Mouse (Mus musculus): Measurements from ENCODE around the gene Gm266. TPM values are rescaled to one million over a fixed set of nuclear protein-coding genes. Genes with fewer than 3 reads are reported as not detected.

The Gm266 gene
- polyA plus RNA-seq, 1 experiment from 2014 or later = 1.7 TPM

DNA sequence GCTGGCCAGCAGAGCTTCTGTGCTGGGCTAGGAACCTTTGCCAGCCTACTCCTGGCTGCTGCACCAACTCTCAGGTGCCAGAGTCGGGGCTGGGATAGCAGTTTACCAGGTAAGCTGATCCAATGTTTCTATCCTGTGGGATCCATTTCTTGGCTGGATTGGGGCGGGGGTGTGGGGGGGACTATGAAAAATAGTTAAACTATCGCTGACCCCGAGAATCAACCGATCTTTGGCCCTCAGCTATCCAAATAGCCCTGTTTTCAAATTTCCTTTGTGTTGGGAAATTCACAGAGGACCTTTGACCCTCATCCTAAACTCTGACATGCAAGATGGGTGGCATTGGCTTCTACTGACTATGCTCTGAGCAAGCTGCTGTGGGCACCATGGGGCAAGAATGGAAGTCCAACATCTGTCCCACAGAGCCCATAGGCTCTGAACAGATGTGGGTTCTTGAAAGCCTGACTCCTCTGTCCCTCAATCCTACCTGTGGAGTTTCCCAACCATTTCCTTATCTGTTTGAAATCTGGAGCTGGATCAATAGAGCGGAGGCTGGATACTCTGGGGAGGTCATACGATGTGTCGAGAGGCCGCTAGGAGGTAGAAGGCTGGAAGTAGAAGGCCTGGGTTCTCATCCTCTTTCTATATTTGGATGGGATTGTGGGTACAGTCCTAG, 44.8 kb downstream of the Gm266 start:
- Histone ChIP-seq H3K4me1 (replicated peaks) (peaks cover 18% of the 10 kb centered on the region), H3K4me2 (no peak overlapping the region), H3K9me3 (no peaks in the 10 kb centered on the region), H3K4me3 (no peak overlapping the region), H3K27me3 (peaks cover 83% of the 10 kb centered on the region), H3K27ac (no peak overlapping the region), H3K9ac (no peak overlapping the region), H3K36me3 (no peaks in the 10 kb centered on the region)
- WGBS = 92% methylated on average over 9 of the region's 9 CpGs
- no peak for ATAC-seq (ENCODE audit: low FRiP score)

DNA sequence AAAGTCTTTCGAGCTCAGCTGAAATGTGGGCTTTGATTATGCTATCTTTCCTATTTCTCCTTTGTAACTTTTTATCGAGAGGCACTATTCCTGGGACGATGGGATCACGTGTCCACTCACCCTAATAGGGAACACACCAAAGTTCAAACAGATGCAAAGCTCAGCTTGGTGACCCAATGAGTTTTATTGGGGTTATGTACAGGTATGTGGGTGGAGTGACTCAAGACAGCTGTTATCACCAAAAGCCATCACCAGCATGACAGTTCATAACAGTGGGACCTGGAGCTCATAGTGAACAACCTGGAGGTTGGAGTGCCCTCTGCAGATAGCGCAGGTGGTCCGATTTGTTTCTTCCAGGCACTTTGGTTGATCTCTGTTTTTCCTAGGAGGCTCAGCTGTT, 46.8 kb downstream of the Gm266 start:
- 85% methylated on average over 6 of the region's 6 CpGs for WGBS
- ATAC-seq (ENCODE audit: low FRiP score) = no peak
- Histone ChIP-seq H3K27me3 (peaks cover 69% of the 10 kb centered on the region), H3K4me2 (no peak overlapping the region), H3K36me3 (no peaks in the 10 kb centered on the region), H3K9ac (no peak overlapping the region), H3K9me3 (no peaks in the 10 kb centered on the region), H3K27ac (no peak overlapping the region), H3K4me1 (replicated peaks) (peaks cover 26% of the 10 kb centered on the region), H3K4me3 (no peak overlapping the region)

DNA sequence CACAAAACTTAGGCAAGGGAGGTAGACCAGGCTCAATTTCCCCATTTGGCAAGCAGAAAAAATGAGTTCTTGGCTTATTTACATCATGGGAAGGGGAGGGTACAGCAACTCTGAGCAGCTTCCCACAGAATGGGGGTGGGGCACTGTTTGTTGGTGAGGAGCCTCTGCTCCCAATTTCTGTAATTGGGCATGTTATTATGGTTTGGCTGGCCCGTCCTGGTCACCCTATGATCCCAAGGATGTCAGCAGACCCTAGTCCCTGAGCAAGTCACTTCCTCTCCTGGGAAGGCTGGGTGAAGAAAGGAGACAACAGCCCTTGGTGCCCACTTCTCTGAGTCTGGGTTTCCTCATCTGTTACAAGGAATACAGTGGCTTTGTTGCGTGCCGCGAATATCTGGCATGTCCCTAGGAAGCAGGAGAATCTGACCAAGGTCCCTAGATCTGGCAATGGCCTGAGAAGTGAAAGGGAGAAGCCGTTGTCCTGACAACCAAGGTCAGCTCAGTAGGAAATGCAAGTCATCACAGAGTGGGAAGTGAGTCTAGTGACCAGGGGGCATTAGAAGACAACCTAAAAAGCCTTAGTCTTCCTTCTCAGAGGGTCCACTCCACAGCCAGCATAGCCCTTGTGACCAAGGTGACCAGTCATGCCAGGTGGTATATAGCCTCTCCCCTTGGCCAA, 48.3 kb downstream of the Gm266 start:
- no peak overlapping the region for H3K4me2 ChIP-seq
- peaks cover 22% of the 10 kb centered on the region for H3K4me1 ChIP-seq (replicated peaks)
- 81% methylated on average over 5 of the region's 5 CpGs for WGBS
- ATAC-seq (ENCODE audit: low FRiP score) = no peak
- H3K9ac ChIP-seq = no peak overlapping the region
- H3K27ac ChIP-seq = no peak overlapping the region
- H3K36me3 ChIP-seq = no peaks in the 10 kb centered on the region
- no peak overlapping the region for H3K4me3 ChIP-seq
- H3K27me3 ChIP-seq = peaks cover 63% of the 10 kb centered on the region
- H3K9me3 ChIP-seq = no peaks in the 10 kb centered on the region

DNA sequence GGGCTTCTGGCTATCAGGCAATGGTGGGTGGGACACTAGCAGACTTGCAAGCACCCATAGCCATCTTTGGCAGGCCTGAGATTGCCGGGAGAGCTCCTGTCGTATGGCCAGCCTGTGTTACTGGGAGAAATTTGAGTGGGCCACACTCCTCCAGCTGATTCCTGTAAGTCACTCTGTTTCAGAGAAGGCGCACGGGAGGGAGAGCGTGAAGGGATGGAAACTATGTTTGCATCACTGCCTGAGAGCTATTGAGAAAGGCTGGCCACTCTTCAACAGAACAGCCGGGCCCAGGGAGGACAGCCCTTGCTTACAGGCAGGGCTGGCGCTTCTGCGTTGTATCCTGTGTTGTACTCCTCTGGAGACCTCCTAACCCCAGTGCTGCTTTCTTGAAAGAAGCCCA, 49.0 kb downstream of the Gm266 start:
- WGBS = 78% methylated on average over 8 of the region's 8 CpGs
- Histone ChIP-seq H3K4me1 (replicated peaks) (peaks cover 16% of the 10 kb centered on the region), H3K4me2 (no peak overlapping the region), H3K36me3 (no peaks in the 10 kb centered on the region), H3K9ac (no peak overlapping the region), H3K27ac (no peak overlapping the region), H3K4me3 (no peak overlapping the region), H3K27me3 (peaks cover 63% of the 10 kb centered on the region), H3K9me3 (no peaks in the 10 kb centered on the region)
- no peak for ATAC-seq (ENCODE audit: low FRiP score)

DNA sequence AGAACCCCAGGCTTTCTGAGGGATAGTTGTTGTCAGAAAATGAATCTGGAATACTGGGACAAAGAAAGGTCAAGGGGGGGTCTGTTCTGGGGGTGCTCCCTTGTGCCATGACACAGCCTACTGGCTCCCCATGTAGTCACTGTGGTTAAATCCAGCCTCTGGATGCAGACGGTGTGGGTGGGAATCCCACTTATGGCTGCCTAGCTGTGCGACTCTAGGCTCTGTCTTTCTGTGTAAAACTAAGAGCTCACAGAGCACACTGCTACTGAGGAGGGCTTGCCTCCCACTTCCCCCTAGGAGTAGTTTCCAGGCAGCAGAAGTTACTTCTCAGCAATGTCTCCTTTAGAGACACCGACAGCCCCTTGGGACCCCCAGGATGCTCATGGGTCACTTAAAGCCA, 49.5 kb downstream of the Gm266 start:
- Histone ChIP-seq H3K27me3 (peaks cover 63% of the 10 kb centered on the region), H3K4me1 (replicated peaks) (peaks cover 16% of the 10 kb centered on the region), H3K27ac (no peak overlapping the region), H3K4me2 (no peak overlapping the region), H3K36me3 (no peaks in the 10 kb centered on the region), H3K9ac (no peak overlapping the region), H3K9me3 (no peaks in the 10 kb centered on the region), H3K4me3 (no peak overlapping the region)
- ATAC-seq (ENCODE audit: low FRiP score) = no peak
- 76% methylated on average over 3 of the region's 3 CpGs for WGBS

DNA sequence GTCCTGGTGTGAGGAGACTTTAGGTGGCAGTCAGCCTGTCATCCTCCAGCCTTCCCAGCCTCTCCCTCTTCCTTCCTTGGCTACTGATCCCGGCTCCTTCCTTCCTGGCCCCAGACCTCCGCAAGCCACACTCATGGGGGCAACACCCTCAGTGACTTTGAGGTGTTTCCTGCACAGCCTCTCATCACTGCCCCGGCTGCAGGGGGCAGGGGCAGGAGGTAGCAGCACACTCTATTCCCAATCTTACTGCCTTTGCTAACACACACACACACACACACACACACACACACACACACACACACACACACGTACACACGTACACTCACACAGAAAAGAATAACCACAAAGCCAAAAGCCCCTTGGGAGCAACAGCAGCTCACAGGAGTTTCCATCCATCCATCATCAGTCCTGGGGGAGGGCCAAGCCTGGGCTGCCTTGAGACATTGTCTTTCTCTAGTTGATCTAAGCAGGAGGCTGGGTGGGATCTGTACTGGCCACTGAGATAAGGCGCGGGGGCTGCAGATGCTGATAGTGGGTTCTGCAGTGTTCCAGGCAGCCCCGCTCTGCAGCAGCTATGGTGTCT, 50.8 kb downstream of the Gm266 start:
- Histone ChIP-seq H3K4me3 (no peak overlapping the region), H3K4me2 (0 out of 2 replicates have a peak overlapping the region, but pooled peaks have one; percentile 15), H3K9me3 (no peaks in the 10 kb centered on the region), H3K36me3 (no peaks in the 10 kb centered on the region), H3K27me3 (peaks cover 68% of the 10 kb centered on the region), H3K4me1 (replicated peaks) (peaks cover 26% of the 10 kb centered on the region), H3K9ac (peak overlapping the region; percentile 39; the same call in 1 of the 2 replicates), H3K27ac (peak overlapping the region; percentile 62; the same call in 1 of the 2 replicates)
- 0 out of 2 replicates have a peak, but pooled peaks have one; percentile 21 for ATAC-seq (ENCODE audit: low FRiP score)
- WGBS = 51% methylated on average over 7 of the region's 8 CpGs

Other genes with a start within 250 kb of the Gm266 start
- 5.6 and 6.5 TPM in 2 replicates for gene Amn, start 214.7 kb downstream of the Gm266 start, polyA plus RNA-seq (2015; fragmentation: Nextera tagmentation; extraction: Ambion mirVana)
- gene Cdc42bpb, start 108.1 kb downstream of the Gm266 start, polyA plus RNA-seq (2015; fragmentation: Nextera tagmentation; extraction: Ambion mirVana) = 35.0 and 36.5 TPM in 2 replicates
- 0.26 and 0.52 TPM in 2 replicates for gene Lbhd2, start 79.0 kb downstream of the Gm266 start, polyA plus RNA-seq (2015; fragmentation: Nextera tagmentation; extraction: Ambion mirVana)
- 2.0 and 2.1 TPM in 2 replicates for gene Exoc3l4, start 68.8 kb downstream of the Gm266 start, polyA plus RNA-seq (2015; fragmentation: Nextera tagmentation; extraction: Ambion mirVana)
- 1.6 and 1.8 TPM in 2 replicates for gene Tnfaip2, start 43.4 kb downstream of the Gm266 start, polyA plus RNA-seq (2015; fragmentation: Nextera tagmentation; extraction: Ambion mirVana)
- gene Eif5, start 52.2 kb upstream of the Gm266 start, polyA plus RNA-seq (2015; fragmentation: Nextera tagmentation; extraction: Ambion mirVana) = 630 TPM in 2 replicates
- 50.6 and 50.9 TPM in 2 replicates for gene Mark3, start 88.7 kb upstream of the Gm266 start, polyA plus RNA-seq (2015; fragmentation: Nextera tagmentation; extraction: Ambion mirVana)
- 1,675 and 1,703 TPM in 2 replicates for gene Ckb, start 186.5 kb upstream of the Gm266 start, polyA plus RNA-seq (2015; fragmentation: Nextera tagmentation; extraction: Ambion mirVana)
- gene Trmt61a, start 192.3 kb upstream of the Gm266 start, polyA plus RNA-seq (2015; fragmentation: Nextera tagmentation; extraction: Ambion mirVana) = 8.6 and 9.3 TPM in 2 replicates
- gene Bag5, start 227.4 kb upstream of the Gm266 start, polyA plus RNA-seq (2015; fragmentation: Nextera tagmentation; extraction: Ambion mirVana) = 65.3 and 67.9 TPM in 2 replicates
- 55.1 and 62.1 TPM in 2 replicates for gene Apopt1, start 227.4 kb upstream of the Gm266 start, polyA plus RNA-seq (2015; fragmentation: Nextera tagmentation; extraction: Ambion mirVana)